Mouse (Mus musculus) myocyte (in vitro differentiated cells): ENCODE results near the gene D16Ertd472e. TPM values are rescaled to one million over a fixed set of nuclear protein-coding genes. Genes with fewer than 3 reads are reported as not detected.

Experiments used
- H3K27me3 ChIP-seq: one replicate; pipeline ENCODE4 v1.6.1; 2011; ENCODE audit not compliant: control insufficient read depth, insufficient read depth, insufficient read length
- H3K36me3 ChIP-seq: one replicate; pipeline ENCODE4 v1.6.1; 2011; ENCODE audit not compliant: control insufficient read depth, insufficient read depth
- H3K4me2 ChIP-seq: one replicate; pipeline ENCODE4 v1.6.1; 2011; ENCODE audit warnings: low read depth, control low read depth
- H3K4me3 ChIP-seq: one replicate; pipeline ENCODE4 v1.5.1; 2011; ENCODE audit warnings: mild to moderate bottlenecking, control low read depth, moderate library complexity
- H3K79me2 ChIP-seq: one replicate; pipeline ENCODE4 v1.6.1; 2011; ENCODE audit not compliant: control insufficient read depth, insufficient read depth
- H3ac ChIP-seq: one replicate; pipeline ENCODE4 v1.6.1; 2011; ENCODE audit not compliant: control insufficient read depth, insufficient read length
- CEBPB ChIP-seq: IDR thresholded peaks from 2 replicates; pipeline ENCODE4 v1.6.1; 2011; ENCODE audit warnings: mild to moderate bottlenecking, moderate library complexity; ENCODE audit not compliant: poor library complexity, insufficient read depth, severe bottlenecking
- E2F4 ChIP-seq: IDR thresholded peaks from one replicate; pipeline ENCODE4 v1.6.1; 2011; ENCODE audit warnings: mild to moderate bottlenecking, control low read depth, moderate library complexity; ENCODE audit not compliant: insufficient read depth
- MAX ChIP-seq: IDR thresholded peaks from one replicate; pipeline ENCODE4 v1.6.1; 2011; ENCODE audit warnings: low read depth, mild to moderate bottlenecking, control low read depth
- MYOD1 ChIP-seq, 3 experiments: IDR thresholded peaks; one replicate each; pipeline ENCODE4 v1.6.1; 2011; ENCODE audit warnings: control low read depth in 2 of 3, low read depth in 2 of 3, mild to moderate bottlenecking in 2 of 3, moderate library complexity in 1 of 3; ENCODE audit not compliant: insufficient read length in 2 of 3, control insufficient read depth in 1 of 3
- MYOG ChIP-seq, 3 experiments: IDR thresholded peaks; one replicate each; pipeline ENCODE4 v1.6.1; 2011; ENCODE audit warnings: control low read depth in 2 of 3, low read depth in 2 of 3, mild to moderate bottlenecking in 2 of 3; ENCODE audit not compliant: insufficient read length in 2 of 3, control insufficient read depth in 1 of 3, insufficient read depth in 1 of 3
- POLR2A ChIP-seq: IDR thresholded peaks from one replicate; pipeline ENCODE4 v1.6.1; 2011; ENCODE audit warnings: low read depth, mild to moderate bottlenecking, control low read depth, moderate library complexity; ENCODE audit not compliant: insufficient read length
- POLR2AphosphoS2 ChIP-seq: IDR thresholded peaks from one replicate; pipeline ENCODE4 v1.6.1; 2011; ENCODE audit warnings: low read depth, control low read depth; ENCODE audit not compliant: insufficient read length
- REST ChIP-seq: IDR thresholded peaks from one replicate; pipeline ENCODE4 v1.6.1; 2011; ENCODE audit warnings: mild to moderate bottlenecking, control low read depth, moderate library complexity; ENCODE audit not compliant: insufficient read depth, insufficient read length
- SRF ChIP-seq: IDR thresholded peaks from one replicate; pipeline ENCODE4 v1.6.1; 2011; ENCODE audit warnings: low read depth; ENCODE audit not compliant: control insufficient read depth, insufficient read length
- TCF12 ChIP-seq: IDR thresholded peaks from one replicate; pipeline ENCODE4 v1.6.1; 2011; ENCODE audit warnings: mild to moderate bottlenecking, control low read depth; ENCODE audit not compliant: poor library complexity, insufficient read depth, severe bottlenecking
- TCF3 ChIP-seq: IDR thresholded peaks from one replicate; pipeline ENCODE4 v1.6.1; 2011; ENCODE audit warnings: low read depth, control low read depth; ENCODE audit not compliant: insufficient read length
- USF1 ChIP-seq: IDR thresholded peaks from one replicate; pipeline ENCODE4 v1.6.1; 2011; ENCODE audit warnings: low read depth, mild to moderate bottlenecking, control low read depth, moderate library complexity
- polyA plus RNA-seq: library from polyadenylated mRNA; unstranded; fragments of >200 nt; fragmentation: generic; extraction: Trizol; gene quantifications from one replicate; pipeline ENCODE4 v1.2.1, GENCODE M21; 2012; ENCODE audit warnings: missing spikeins

Gene D16Ertd472e
- polyA plus RNA-seq, 1 experiment: 4.6 TPM

DNA sequence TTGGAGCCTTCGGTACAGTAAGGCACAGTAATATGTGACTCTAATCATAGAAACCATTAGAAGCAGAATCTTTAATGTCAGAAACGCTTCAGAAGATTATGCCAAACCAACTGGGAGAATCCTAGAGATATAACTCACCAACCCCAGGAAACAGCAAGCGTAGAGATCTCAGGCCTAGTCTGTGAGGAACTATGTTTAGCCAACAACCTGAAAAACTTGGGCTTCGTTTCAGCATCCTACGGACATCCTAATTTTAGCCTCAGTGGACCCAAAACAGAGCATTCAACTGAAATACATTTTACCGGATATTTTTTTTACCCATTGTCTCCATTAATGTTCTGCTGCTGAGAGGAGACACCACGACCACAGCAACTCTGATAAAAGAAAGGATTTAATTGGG is 3.9 kb upstream of the D16Ertd472e start:
- no peaks in the 10 kb centered on the region for H3K27me3 ChIP-seq
- peaks cover 4% of the 10 kb centered on the region for H3K79me2 ChIP-seq
- no peaks in the 10 kb centered on the region for H3K36me3 ChIP-seq
- H3K4me2 ChIP-seq: no peak overlapping the region
- H3K4me3 ChIP-seq: no peak overlapping the region
- TF ChIP-seq TCF3: no peak
- no peak for TF ChIP-seq MYOD1 (IDR thresholded peaks at IDR 0.05; ENCODE audit: control insufficient read depth in 1 of 3, insufficient read length in 2 of 3, low read depth in 2 of 3)
- no peak for TF ChIP-seq SRF
- no peak for TF ChIP-seq POLR2AphosphoS2
- TF ChIP-seq POLR2A: no peak
- no peak for TF ChIP-seq REST
- no peak for TF ChIP-seq USF1
- TF ChIP-seq MYOG (IDR thresholded peaks at IDR 0.05; ENCODE audit: control insufficient read depth in 1 of 3, insufficient read depth in 1 of 3, insufficient read length in 2 of 3, low read depth in 2 of 3): no peak
- no peak for TF ChIP-seq TCF12
- TF ChIP-seq E2F4: no peak
- no peak for TF ChIP-seq MAX
- no peak for TF ChIP-seq CEBPB
- H3ac ChIP-seq: no peak overlapping the region

DNA sequence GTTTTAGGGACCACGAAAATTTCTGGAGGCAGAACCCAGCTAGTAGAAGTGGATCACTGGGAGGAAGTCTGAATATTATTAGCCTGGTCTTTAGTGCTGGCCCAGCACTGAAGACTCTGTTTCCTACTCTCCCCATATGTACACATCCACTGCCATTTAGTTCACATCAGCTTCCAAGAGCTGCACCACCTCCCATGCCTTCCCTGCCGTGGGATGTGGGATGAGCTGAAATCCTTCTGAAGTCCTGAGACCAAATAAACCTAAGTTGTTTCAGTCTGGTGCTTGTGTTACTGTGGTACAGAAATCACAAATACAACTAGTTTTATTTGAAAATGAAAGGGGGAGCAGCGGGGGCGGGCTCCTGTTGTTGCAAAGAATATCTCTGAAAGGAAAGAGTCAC is 2.9 kb upstream of the D16Ertd472e start:
- Histone ChIP-seq H3K4me3 (no peak overlapping the region), H3ac (no peak overlapping the region), H3K79me2 (peaks cover 14% of the 10 kb centered on the region), H3K4me2 (no peak overlapping the region), H3K36me3 (no peaks in the 10 kb centered on the region), H3K27me3 (no peaks in the 10 kb centered on the region)
- TF ChIP-seq TCF12: no peak
- no peak for TF ChIP-seq REST
- no peak for TF ChIP-seq CEBPB
- TF ChIP-seq MYOG (IDR thresholded peaks at IDR 0.05; ENCODE audit: control insufficient read depth in 1 of 3, insufficient read depth in 1 of 3, insufficient read length in 2 of 3, low read depth in 2 of 3): no peak
- TF ChIP-seq POLR2AphosphoS2: no peak
- TF ChIP-seq USF1: no peak
- no peak for TF ChIP-seq E2F4
- no peak for TF ChIP-seq SRF
- TF ChIP-seq MYOD1 (IDR thresholded peaks at IDR 0.05; ENCODE audit: control insufficient read depth in 1 of 3, insufficient read length in 2 of 3, low read depth in 2 of 3): no peak
- TF ChIP-seq POLR2A: no peak

DNA sequence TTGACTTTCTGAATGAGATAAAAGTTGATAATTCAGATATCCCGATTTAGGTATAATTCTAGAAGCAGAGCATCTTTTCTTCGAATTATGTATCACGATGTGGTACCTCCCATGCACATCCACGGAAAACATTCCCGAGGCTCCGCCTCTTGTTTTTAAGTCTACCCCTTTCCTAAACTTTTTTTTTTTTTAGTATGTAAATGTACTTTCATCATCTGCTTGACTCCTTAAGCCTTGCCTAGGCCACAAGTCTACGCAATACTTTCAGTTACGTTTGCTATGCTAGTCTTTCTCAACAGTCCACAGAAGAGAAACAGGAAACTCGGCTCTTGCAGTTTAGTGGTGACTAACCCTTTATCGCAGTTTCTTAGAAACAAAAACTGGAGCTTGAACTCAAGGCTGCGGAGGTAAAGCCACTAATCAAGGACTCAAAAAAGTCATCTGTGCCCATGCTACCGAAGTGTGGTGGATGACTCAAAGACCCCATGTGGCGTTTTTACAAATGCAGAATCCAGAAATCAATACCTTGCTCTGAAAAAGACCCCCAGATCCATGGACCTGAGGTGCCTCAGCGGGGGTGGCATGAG is 670 bp upstream of the D16Ertd472e start:
- H3K79me2 ChIP-seq: peaks cover 24% of the 10 kb centered on the region
- peaks cover 6% of the 10 kb centered on the region for H3K36me3 ChIP-seq
- TF ChIP-seq CEBPB (0 out of 2 replicates have a peak, but pooled peaks have one; percentile 28), REST (no peak), USF1 (no peak)
- H3K27me3 ChIP-seq: no peaks in the 10 kb centered on the region
- no peak overlapping the region for H3ac ChIP-seq
- peak overlapping the region; percentile 81 for H3K4me2 ChIP-seq
- H3K4me3 ChIP-seq: peak overlapping the region; percentile 78

DNA sequence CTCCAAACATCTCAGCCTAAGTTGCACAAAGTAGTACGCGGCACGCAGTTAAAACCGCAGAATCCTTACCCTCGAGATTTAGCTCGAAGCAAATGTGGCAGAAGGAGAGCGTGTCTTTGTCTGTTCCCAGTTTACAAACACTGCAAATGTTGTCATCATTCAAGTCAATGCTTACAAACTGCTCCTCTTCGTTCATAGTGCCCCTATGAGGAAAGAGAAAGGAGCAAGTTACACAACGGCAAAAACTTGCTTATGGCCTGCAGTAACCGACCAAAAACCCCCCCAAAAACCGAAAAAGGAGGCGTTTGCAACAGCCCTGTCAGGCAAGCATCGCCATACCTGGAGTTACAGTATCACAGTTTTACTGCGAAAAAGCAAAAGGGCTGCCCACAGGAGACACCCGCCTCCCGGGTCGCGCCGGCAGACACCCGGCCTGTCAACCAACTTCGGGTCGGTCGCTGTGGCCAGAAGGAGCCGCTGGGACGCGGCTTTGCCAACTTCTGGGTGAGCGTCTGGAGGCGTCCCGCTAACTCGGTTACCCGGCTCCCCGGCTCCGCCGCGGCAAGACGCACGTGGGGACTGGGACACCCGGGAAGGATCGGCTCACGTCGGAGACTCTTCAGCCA is 543 bp downstream of the D16Ertd472e start:
- peak overlapping the region; percentile 53 for H3ac ChIP-seq
- TF ChIP-seq TCF12: no peak
- no peak for TF ChIP-seq TCF3
- H3K4me3 ChIP-seq: peak overlapping the region; percentile 78
- no peaks in the 10 kb centered on the region for H3K27me3 ChIP-seq
- peaks cover 6% of the 10 kb centered on the region for H3K36me3 ChIP-seq
- H3K4me2 ChIP-seq: peak overlapping the region; percentile 91
- peaks cover 24% of the 10 kb centered on the region for H3K79me2 ChIP-seq

DNA sequence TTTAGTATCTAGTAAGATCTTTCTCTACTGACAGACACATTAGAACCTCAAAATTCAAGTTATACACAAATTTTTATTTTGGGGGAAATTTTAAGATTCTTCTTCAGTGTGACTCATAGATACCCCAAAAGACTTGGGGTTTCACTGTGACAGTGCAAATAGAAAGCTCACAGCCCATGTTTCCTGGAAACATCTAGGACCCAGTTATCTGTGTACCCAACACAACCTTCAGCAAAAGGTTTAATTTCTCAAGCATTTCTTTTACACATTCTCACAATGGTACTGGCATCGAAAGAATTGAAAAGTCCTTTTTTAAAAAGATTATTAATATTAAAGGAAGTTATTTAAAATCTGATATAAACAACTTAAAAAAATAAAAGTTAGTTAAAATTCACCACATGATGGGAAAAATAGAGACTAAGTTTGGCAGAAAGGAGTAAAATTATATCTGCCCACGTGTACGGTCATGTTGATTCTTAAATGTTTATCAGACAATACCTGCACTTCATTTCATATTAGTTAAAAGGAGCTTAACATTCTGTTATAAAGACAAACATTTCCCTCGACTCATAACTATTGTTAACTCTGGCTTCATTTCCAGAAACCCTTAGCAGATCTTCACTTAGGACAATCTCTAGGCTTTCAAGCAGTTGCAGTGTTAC is 1.2 kb downstream of the D16Ertd472e start:
- peak overlapping the region; percentile 78 for H3K4me3 ChIP-seq
- H3K27me3 ChIP-seq: no peaks in the 10 kb centered on the region
- peaks cover 24% of the 10 kb centered on the region for H3K79me2 ChIP-seq
- peaks cover 6% of the 10 kb centered on the region for H3K36me3 ChIP-seq
- peak overlapping the region; percentile 53 for H3ac ChIP-seq
- TF ChIP-seq TCF12: no peak
- H3K4me2 ChIP-seq: peak overlapping the region; percentile 91
